Mouse (Mus musculus): ENCODE results near the gene Trip12.

Trip12 gene

GRCm38 (mm10) chr1:84840018-84840664, at the start of gene Trip12:
Gene Trip12, minus strand, starts transcription at chr1:84840516.
- DNase-seq (ENCODE audit: low read depth), result no peak

- no peak for DNase-seq (ENCODE audit: low read depth)
Observed at GRCm38 (mm10) chr1:84890005-84890393, 49.7 kb upstream of the Trip12 start.

GRCm38 (mm10) chr1:84889330-84890004, 49.2 kb upstream of the Trip12 start:
- DNase-seq (ENCODE audit: low read depth), result no peak

- DNase-seq (ENCODE audit: low read depth), result no peak
Observed at GRCm38 (mm10) chr1:84885921-84886320, 45.6 kb upstream of the Trip12 start.

GRCm38 (mm10) chr1:84885174-84885573, 44.9 kb upstream of the Trip12 start:
- DNase-seq (ENCODE audit: low read depth), result no peak

GRCm38 (mm10) chr1:84883889-84884288, 43.6 kb upstream of the Trip12 start:
- DNase-seq (ENCODE audit: low read depth), result no peak

GRCm38 (mm10) chr1:84882937-84883336, 42.6 kb upstream of the Trip12 start:
- no peak for DNase-seq (ENCODE audit: low read depth)

GRCm38 (mm10) chr1:84882066-84882532, 41.8 kb upstream of the Trip12 start:
- no peak for DNase-seq (ENCODE audit: low read depth)

- peak; percentile 51 for DNase-seq (ENCODE audit: low read depth)
Observed at GRCm38 (mm10) chr1:84881248-84882065, 41.1 kb upstream of the Trip12 start.

- no peak for DNase-seq (ENCODE audit: low read depth)
Observed at GRCm38 (mm10) chr1:84879571-84880120, 39.3 kb upstream of the Trip12 start.

GRCm38 (mm10) chr1:84877590-84877989, 37.3 kb upstream of the Trip12 start:
- DNase-seq (ENCODE audit: low read depth), result no peak

- no peak for DNase-seq (ENCODE audit: low read depth)
Observed at GRCm38 (mm10) chr1:84872939-84873338, 32.6 kb upstream of the Trip12 start.

GRCm38 (mm10) chr1:84872105-84872504, 31.8 kb upstream of the Trip12 start:
- no peak for DNase-seq (ENCODE audit: low read depth)

GRCm38 (mm10) chr1:84871131-84871530, 30.8 kb upstream of the Trip12 start:
- DNase-seq (ENCODE audit: low read depth), result no peak

- no peak for DNase-seq (ENCODE audit: low read depth)
Observed at GRCm38 (mm10) chr1:84869498-84869897, 29.2 kb upstream of the Trip12 start.

GRCm38 (mm10) chr1:84868841-84869240, 28.5 kb upstream of the Trip12 start:
- no peak for DNase-seq (ENCODE audit: low read depth)

- DNase-seq (ENCODE audit: low read depth), result no peak
Observed at GRCm38 (mm10) chr1:84868311-84868710, 28.0 kb upstream of the Trip12 start.

GRCm38 (mm10) chr1:84866706-84867230, 26.5 kb upstream of the Trip12 start:
- no peak for DNase-seq (ENCODE audit: low read depth)

GRCm38 (mm10) chr1:84866231-84866630, 25.9 kb upstream of the Trip12 start:
- DNase-seq (ENCODE audit: low read depth), result no peak

GRCm38 (mm10) chr1:84864645-84865044, 24.3 kb upstream of the Trip12 start:
- no peak for DNase-seq (ENCODE audit: low read depth)

GRCm38 (mm10) chr1:84861255-84861630, 20.9 kb upstream of the Trip12 start:
- DNase-seq (ENCODE audit: low read depth), result no peak

All from fibroblast of lung, adult 2 months (primary cell).